Mouse (Mus musculus): ENCODE data around the gene Faap24. TPM values are rescaled to one million over a fixed set of nuclear protein-coding genes. Genes with fewer than 3 reads are reported as not detected.

Faap24 gene
- polyA plus RNA-seq (2012; rRNA removed) = 4.2 and 4.5 TPM in 2 replicates

GRCm38 (mm10) chr7:35396542-35397168, at the start of gene Faap24, which contains the start of gene Cep89:
Gene Faap24, minus strand, starts transcription at chr7:35396836.
Gene Cep89, plus strand, starts transcription at chr7:35397035.

Other genes with a start within 250 kb of the Faap24 start
- gene Slc7a10, start 210.5 kb downstream of the Faap24 start, polyA plus RNA-seq (2012; rRNA removed) = 0.24 and 0.36 TPM in 2 replicates
- gene Lrp3, start 181.3 kb downstream of the Faap24 start, polyA plus RNA-seq (2012; rRNA removed) = 1.3 and 1.6 TPM in 2 replicates
- 3.4 and 3.8 TPM in 2 replicates for gene Gpatch1, start 78.4 kb downstream of the Faap24 start, polyA plus RNA-seq (2012; rRNA removed)
- 7.4 and 8.9 TPM in 2 replicates for gene Rhpn2, start 62.7 kb downstream of the Faap24 start, polyA plus RNA-seq (2012; rRNA removed)
- 7.7 and 7.8 TPM in 2 replicates for gene Cep89, start 199 bp upstream of the Faap24 start, polyA plus RNA-seq (2012; rRNA removed)
- 0.49 and 0.83 TPM in 2 replicates for gene Slc7a9, start 52.0 kb upstream of the Faap24 start, polyA plus RNA-seq (2012; rRNA removed)
- gene Tdrd12, start 140.9 kb upstream of the Faap24 start, polyA plus RNA-seq (2012; rRNA removed) = 0.03 and 0.04 TPM in 2 replicates
- gene Nudt19, start 159.5 kb upstream of the Faap24 start, polyA plus RNA-seq (2012; rRNA removed) = 32.2 and 35.0 TPM in 2 replicates
- gene Rgs9bp, start 188.7 kb upstream of the Faap24 start, polyA plus RNA-seq (2012; rRNA removed) = 0.07 and 0.08 TPM in 2 replicates
- 18.7 and 19.7 TPM in 2 replicates for gene Ankrd27, start 189.4 kb upstream of the Faap24 start, polyA plus RNA-seq (2012; rRNA removed)